24 mouse cellular contexts compared by ENCODE assay signal in genomic region chr9:114522041-114522440, GRCm38 (mm10). TPM values are rescaled to one million over a fixed set of nuclear protein-coding genes. Genes with fewer than 3 reads are reported as not detected.
DNase-seq lines count a peak whose midpoint lies in the region; ATAC-seq and TF ChIP-seq lines count a peak whose summit lies in the region.
"Had no signal": no experiment of that assay in that cellular context is flagged by ENCODE, and none has a peak within 500 bp of the region (broad histone marks: within the 10 kb centered on the region; RNA-seq: fewer than 3 reads in every experiment).

No protein-coding gene starts in this region.

- no peak overlapping the region for H3K4me3 ChIP-seq in kidney, adult 2 months (ENCODE audit: insufficient read depth, low read depth, low read length)
- no peak overlapping the region for H3K4me3 ChIP-seq in intestine, postnatal 0 days (ENCODE audit: low read depth, low read length)
- H3K4me3 ChIP-seq: embryonic facial prominence, embryonic 13.5 days; forebrain, embryonic 10.5 days; heart, embryonic 15.5 days; hindbrain, embryonic 13.5 days; neural tube, embryonic 13.5 days had no signal

- H3K27ac ChIP-seq in kidney, adult 2 months (ENCODE audit: insufficient read depth, low read depth, low read length) = no peak overlapping the region
- H3K27ac ChIP-seq in intestine, postnatal 0 days (ENCODE audit: low read depth, low read length) = no peak overlapping the region
- H3K27ac ChIP-seq: embryonic facial prominence, embryonic 13.5 days; forebrain, embryonic 10.5 days; heart, embryonic 15.5 days; hindbrain, embryonic 13.5 days; neural tube, embryonic 13.5 days had no signal

- no peaks in the 10 kb centered on the region for H3K27me3 ChIP-seq in kidney, adult 2 months (replicated peaks; ENCODE audit: control insufficient read depth, insufficient read depth, low read length)
- no peaks in the 10 kb centered on the region for H3K27me3 ChIP-seq in intestine, postnatal 0 days (replicated peaks; ENCODE audit: control insufficient read depth, insufficient read depth, low read length)
- H3K27me3 ChIP-seq: embryonic facial prominence, embryonic 13.5 days; heart, embryonic 15.5 days; hindbrain, embryonic 13.5 days; neural tube, embryonic 13.5 days had no signal

- DNase-seq in kidney, adult 2 months = no peak
- no peak for DNase-seq in kidney, postnatal 14 days
- DNase-seq in thymus, postnatal 0 days (ENCODE audit: low spot score) = peak; percentile 50
- DNase-seq in thymus, postnatal 36 days = no peak
- peak; percentile 54 for DNase-seq in thymus, postnatal 4 days
- no peak for DNase-seq in adrenal gland, adult 2 months
- no peak for DNase-seq in urinary bladder, postnatal 25 days (ENCODE audit: low spot score)
- DNase-seq: cerebellum, adult 11-12 months; kidney, adult 18-20 months; left cerebral cortex, postnatal 4 days; lung, postnatal 10 days had no signal

- H3K36me3 ChIP-seq in kidney, adult 2 months (ENCODE audit: control insufficient read depth, insufficient read depth, low read length) = no peaks in the 10 kb centered on the region
- no peaks in the 10 kb centered on the region for H3K36me3 ChIP-seq in intestine, postnatal 0 days (ENCODE audit: control insufficient read depth, insufficient read depth)
- H3K36me3 ChIP-seq: embryonic facial prominence, embryonic 13.5 days; heart, embryonic 15.5 days; hindbrain, embryonic 13.5 days; neural tube, embryonic 13.5 days had no signal

- TF ChIP-seq POLR2A in kidney, adult 2 months (IDR thresholded peaks at IDR 0.05; ENCODE audit: low read depth, low read length) = no peak

- 71% methylated on average over 5 of the region's 5 CpGs for WGBS in kidney, adult 2 months
- WGBS in intestine, postnatal 0 days = 53% methylated on average over 5 of the region's 5 CpGs

- TF ChIP-seq CTCF in kidney, adult 2 months (conservative IDR thresholded peaks at IDR 0.05; ENCODE audit: insufficient read depth, insufficient read length, low read depth, low read length) = 0 out of 2 replicates have a peak, but pooled peaks have one; percentile 21
- peak; percentile 60 for TF ChIP-seq CTCF in intestine, postnatal 0 days (IDR thresholded peaks at IDR 0.05; ENCODE audit: low read depth)

- no peak for ATAC-seq in intestine, postnatal 0 days

- H3K9ac ChIP-seq in intestine, postnatal 0 days (ENCODE audit: low read depth, low read length) = no peak overlapping the region
- H3K9ac ChIP-seq: embryonic facial prominence, embryonic 13.5 days; heart, embryonic 15.5 days; hindbrain, embryonic 13.5 days; neural tube, embryonic 13.5 days had no signal

- no peaks in the 10 kb centered on the region for H3K9me3 ChIP-seq in intestine, postnatal 0 days (ENCODE audit: control insufficient read depth)
- H3K9me3 ChIP-seq: embryonic facial prominence, embryonic 13.5 days; forebrain, embryonic 10.5 days; heart, embryonic 15.5 days; hindbrain, embryonic 13.5 days; neural tube, embryonic 13.5 days had no signal

- no peak overlapping the region for H3K4me2 ChIP-seq in intestine, postnatal 0 days (replicated peaks; ENCODE audit: low read depth)
- H3K4me2 ChIP-seq: embryonic facial prominence, embryonic 13.5 days; heart, embryonic 15.5 days; hindbrain, embryonic 13.5 days; neural tube, embryonic 13.5 days had no signal

- H3K4me1 ChIP-seq in kidney, adult 2 months (ENCODE audit: control insufficient read depth, insufficient read depth, low read length) = no peaks in the 10 kb centered on the region
- H3K4me1 ChIP-seq in intestine, postnatal 0 days (replicated peaks; ENCODE audit: control insufficient read depth, insufficient read depth, low read length) = no peaks in the 10 kb centered on the region

RNA-seq across cellular contexts. Expression of gene C130032M10Rik, which starts 6.5 kb away (rescaled TPM):
- not detected in 2 replicates for polyA plus RNA-seq in kidney, adult 2 months (2012; rRNA removed)
- polyA plus RNA-seq in thymus, postnatal 0 days (2015; fragmentation: Nextera tagmentation; extraction: Ambion mirVana) = not detected in 2 replicates
- not detected in 2 replicates for polyA plus RNA-seq in intestine, postnatal 0 days (2015; fragmentation: Nextera tagmentation; extraction: Ambion mirVana)
- under 1 TPM in 1 of 2 experiments, not detected in 1; 0.40 TPM for total RNA-seq in adrenal gland, adult 2 months (2021)
- 0.75 TPM in 1 of 2 replicates, not detected in the other for polyA plus RNA-seq in adrenal gland, adult 2 months (2012; rRNA removed)
- total RNA-seq: left cerebral cortex, postnatal 4 days; megakaryocyte-erythroid progenitor cell, adult 5-6 weeks; monocyte, adult 5-6 weeks had no signal
- polyA plus RNA-seq: C2C12; gonadal fat pad, adult 2 months; large intestine, adult 2 months; neural tube, embryonic 13.5 days; small intestine, adult 2 months; urinary bladder, adult 2 months had no signal

RNA-seq across cellular contexts. Expression of gene Ccr4, which starts 17.3 kb away (rescaled TPM):
- polyA plus RNA-seq in kidney, adult 2 months (2012; rRNA removed) = 0.20 and 0.53 TPM in 2 replicates
- 20.7 and 21.9 TPM in 2 replicates for polyA plus RNA-seq in thymus, postnatal 0 days (2015; fragmentation: Nextera tagmentation; extraction: Ambion mirVana)
- polyA plus RNA-seq in intestine, postnatal 0 days (2015; fragmentation: Nextera tagmentation; extraction: Ambion mirVana) = 2.3 TPM in 2 replicates
- total RNA-seq in adrenal gland, adult 2 months (2021) = not detected
- polyA plus RNA-seq in adrenal gland, adult 2 months (2012; rRNA removed) = not detected in 2 replicates
- total RNA-seq: left cerebral cortex, postnatal 4 days; megakaryocyte-erythroid progenitor cell, adult 5-6 weeks had no signal
- polyA plus RNA-seq: C2C12; forebrain, embryonic 10.5 days; heart, embryonic 15.5 days; hindbrain, embryonic 13.5 days; neural tube, embryonic 13.5 days had no signal

RNA-seq across cellular contexts. Expression of gene Trim71, which starts 42.1 kb away (rescaled TPM):
- polyA plus RNA-seq in kidney, adult 2 months (2012; rRNA removed) = 0.01 and 0.05 TPM in 2 replicates
- 0.01 and 0.03 TPM in 2 replicates for polyA plus RNA-seq in thymus, postnatal 0 days (2015; fragmentation: Nextera tagmentation; extraction: Ambion mirVana)
- polyA plus RNA-seq in intestine, postnatal 0 days (2015; fragmentation: Nextera tagmentation; extraction: Ambion mirVana) = 1.5 and 2.0 TPM in 2 replicates
- total RNA-seq in adrenal gland, adult 2 months (2021) = not detected
- 0.01 TPM in 1 of 2 replicates, not detected in the other for polyA plus RNA-seq in adrenal gland, adult 2 months (2012; rRNA removed)
- total RNA-seq: megakaryocyte-erythroid progenitor cell, adult 5-6 weeks; monocyte, adult 5-6 weeks had no signal
- polyA plus RNA-seq: gonadal fat pad, adult 2 months; large intestine, adult 2 months; small intestine, adult 2 months had no signal

Comparison
In these comparisons a context has a peak if more than half of its experiments do, and no peak if none do; other contexts are left out.
1. DNase-seq: peak in thymus, postnatal 0 days (single experiment) and thymus, postnatal 4 days (single experiment); none in kidney, adult 2 months (single experiment), kidney, postnatal 14 days (single experiment), thymus, postnatal 36 days (0 of 2), adrenal gland, adult 2 months (single experiment) and urinary bladder, postnatal 25 days (single experiment).